Mouse (Mus musculus) ES-Bruce4 (cell line): ENCODE results near the gene Sorcs2. TPM values are rescaled to one million over a fixed set of nuclear protein-coding genes. Genes with fewer than 3 reads are reported as not detected.

Experiments
- H3K27ac ChIP-seq: 2 replicates; pipeline ENCODE4 v1.5.1; 2012; ENCODE audit warnings: low read length, inconsistent platforms; ENCODE audit not compliant: insufficient read depth
- H3K27me3 ChIP-seq: 2 replicates; pipeline ENCODE4 v1.6.1; 2012; ENCODE audit warnings: mild to moderate bottlenecking, low read length, inconsistent platforms; ENCODE audit not compliant: control insufficient read depth, poor library complexity, insufficient read depth, severe bottlenecking
- H3K36me3 ChIP-seq: 2 replicates; pipeline ENCODE4 v1.6.1; 2012; ENCODE audit warnings: inconsistent platforms, mild to moderate bottlenecking, low read length, moderate library complexity; ENCODE audit not compliant: control insufficient read depth, poor library complexity, insufficient read depth, severe bottlenecking
- H3K4me1 ChIP-seq: one replicate; pipeline ENCODE4 v1.8.1; 2011; ENCODE audit warnings: low read length; ENCODE audit not compliant: control insufficient read depth, insufficient read depth
- H3K4me3 ChIP-seq: 2 replicates; pipeline ENCODE4 v1.5.1; 2011; ENCODE audit warnings: low read depth, mild to moderate bottlenecking, low read length
- H3K9ac ChIP-seq: 2 replicates; pipeline ENCODE4 v1.6.1; 2012; ENCODE audit warnings: low read depth, mild to moderate bottlenecking, inconsistent platforms; ENCODE audit not compliant: poor library complexity, severe bottlenecking
- H3K9me3 ChIP-seq: replicated peaks from 2 replicates; pipeline ENCODE4 v1.6.1; 2012; ENCODE audit warnings: mild to moderate bottlenecking, low read length, inconsistent platforms; ENCODE audit not compliant: control insufficient read depth, poor library complexity, insufficient read depth, severe bottlenecking
- CTCF ChIP-seq: IDR thresholded peaks from one replicate; pipeline ENCODE4 v1.8.1; 2011; ENCODE audit warnings: low read depth, low read length
- EP300 ChIP-seq: IDR thresholded peaks from 2 replicates; pipeline ENCODE4 v1.6.1; 2011; ENCODE audit warnings: low read depth, low read length; ENCODE audit not compliant: insufficient read depth
- POLR2A ChIP-seq: IDR thresholded peaks from one replicate; pipeline ENCODE4 v1.8.1; 2011; ENCODE audit warnings: low read length; ENCODE audit not compliant: insufficient read depth
- polyA plus RNA-seq: library from polyadenylated mRNA; stranded (reverse); fragments of >200 nt; gene quantifications from 2 replicates; pipeline ENCODE4 v1.2.4, GENCODE M21; 2011; ENCODE audit warnings: low read depth; ENCODE audit not compliant: missing spikeins, insufficient read depth, insufficient read length

Sorcs2 gene
- polyA plus RNA-seq, 1 experiment: 1.2 TPM

DNA sequence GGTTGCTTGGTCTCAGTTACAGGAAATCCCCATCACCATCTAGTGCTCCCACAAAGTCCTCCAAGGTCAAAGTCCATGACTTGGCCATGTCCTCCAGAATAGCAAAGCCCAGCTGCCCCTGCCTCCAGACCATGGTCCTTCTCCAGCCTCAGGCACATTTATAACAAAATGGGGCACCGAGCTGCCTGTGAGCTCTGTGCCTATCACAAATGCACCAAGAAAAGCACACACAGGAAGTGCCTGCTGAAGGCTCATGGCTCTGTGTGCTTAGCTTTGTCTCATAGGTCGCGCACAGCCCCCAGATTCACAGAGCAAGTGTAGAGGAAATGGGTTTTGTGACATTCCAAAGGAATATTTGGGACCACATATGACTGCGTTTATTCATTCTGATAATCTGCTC is 39.8 kb downstream of the Sorcs2 start:
- Histone ChIP-seq H3K4me1 (no peaks in the 10 kb centered on the region), H3K27me3 (no peaks in the 10 kb centered on the region), H3K9ac (no peak overlapping the region)

DNA sequence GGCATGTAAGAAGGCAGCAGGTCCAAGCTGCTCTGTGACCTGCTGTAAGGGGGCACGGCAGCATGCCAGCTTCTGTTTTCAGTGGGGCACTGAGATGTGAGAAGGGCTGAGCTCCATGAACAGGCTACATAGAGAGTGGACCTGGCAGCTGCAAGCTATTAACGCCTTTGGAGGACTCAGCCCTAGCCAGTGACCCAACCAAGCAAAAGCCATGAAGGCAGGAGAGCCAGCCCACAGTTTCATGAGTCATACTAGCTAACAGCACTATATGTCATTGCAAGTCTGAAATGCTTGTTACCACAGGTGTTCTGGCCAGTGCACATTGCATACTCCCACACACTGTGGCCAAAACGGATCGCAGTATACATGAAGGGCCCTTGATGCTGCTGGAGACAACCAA is 41.3 kb downstream of the Sorcs2 start:
- H3K9ac ChIP-seq: no peak overlapping the region

More for the DNA sequence above, 39.8 kb downstream of the Sorcs2 start:
- Histone ChIP-seq H3K27ac (no peak overlapping the region), H3K36me3 (no peaks in the 10 kb centered on the region), H3K4me3 (no peak overlapping the region), H3K9me3 (no peaks in the 10 kb centered on the region)
- TF ChIP-seq POLR2A (no peak), EP300 (no peak), CTCF (no peak)

DNA sequence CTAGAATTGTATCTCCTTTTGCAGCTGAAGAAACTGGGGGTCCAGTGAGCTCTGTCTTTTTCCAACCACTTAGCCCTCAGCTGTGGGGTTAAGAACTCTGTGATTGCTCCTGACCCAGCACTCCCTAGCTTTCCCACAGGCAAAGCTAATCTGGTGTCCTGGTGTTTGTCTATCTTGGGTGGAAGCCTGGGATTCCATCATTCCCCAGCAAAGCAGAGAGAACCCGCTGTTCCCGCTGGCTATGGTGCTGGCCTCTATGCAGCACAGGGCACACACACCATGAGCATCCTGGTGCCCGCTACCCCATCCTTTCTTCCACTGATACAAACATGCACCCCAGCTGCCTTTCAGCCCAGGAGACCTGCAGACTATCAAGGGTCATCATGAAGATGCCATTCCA is 42.3 kb downstream of the Sorcs2 start:
- Histone ChIP-seq H3K9me3 (no peaks in the 10 kb centered on the region), H3K9ac (no peak overlapping the region), H3K4me3 (no peak overlapping the region), H3K36me3 (no peaks in the 10 kb centered on the region), H3K27ac (no peak overlapping the region), H3K27me3 (no peaks in the 10 kb centered on the region), H3K4me1 (no peaks in the 10 kb centered on the region)
- TF ChIP-seq CTCF (no peak), EP300 (no peak), POLR2A (no peak)

More for the DNA sequence above, 41.3 kb downstream of the Sorcs2 start:
- no peaks in the 10 kb centered on the region for H3K36me3 ChIP-seq
- no peaks in the 10 kb centered on the region for H3K9me3 ChIP-seq
- no peak overlapping the region for H3K27ac ChIP-seq
- H3K4me1 ChIP-seq: no peaks in the 10 kb centered on the region
- H3K4me3 ChIP-seq: no peak overlapping the region
- no peaks in the 10 kb centered on the region for H3K27me3 ChIP-seq
- TF ChIP-seq CTCF: no peak
- no peak for TF ChIP-seq EP300
- no peak for TF ChIP-seq POLR2A

DNA sequence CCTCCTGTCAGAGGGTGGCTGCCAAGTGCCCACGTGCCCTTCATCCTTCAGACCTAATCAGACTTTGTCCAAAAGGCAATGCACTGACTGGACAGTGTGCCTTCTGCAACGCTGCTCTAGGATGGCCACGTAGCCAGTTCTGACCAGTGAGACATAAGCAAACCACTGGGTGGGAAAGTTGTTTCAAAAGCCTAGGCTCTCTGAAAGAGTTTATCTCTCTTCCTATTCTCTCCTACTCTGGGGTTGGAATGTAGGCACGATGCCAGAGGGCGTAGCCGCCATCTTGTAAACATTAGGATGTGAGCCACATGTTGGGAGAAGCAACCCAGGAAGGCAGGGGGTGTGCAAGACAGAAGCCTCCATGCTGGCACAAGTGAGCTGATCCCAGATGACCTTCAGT is 44.3 kb downstream of the Sorcs2 start:
- H3K36me3 ChIP-seq: no peaks in the 10 kb centered on the region
- no peak overlapping the region for H3K9ac ChIP-seq
- no peaks in the 10 kb centered on the region for H3K9me3 ChIP-seq
- TF ChIP-seq CTCF (no peak), EP300 (no peak), POLR2A (no peak)
- H3K27ac ChIP-seq: no peak overlapping the region
- H3K27me3 ChIP-seq: no peaks in the 10 kb centered on the region
- no peak overlapping the region for H3K4me3 ChIP-seq
- H3K4me1 ChIP-seq: no peaks in the 10 kb centered on the region

DNA sequence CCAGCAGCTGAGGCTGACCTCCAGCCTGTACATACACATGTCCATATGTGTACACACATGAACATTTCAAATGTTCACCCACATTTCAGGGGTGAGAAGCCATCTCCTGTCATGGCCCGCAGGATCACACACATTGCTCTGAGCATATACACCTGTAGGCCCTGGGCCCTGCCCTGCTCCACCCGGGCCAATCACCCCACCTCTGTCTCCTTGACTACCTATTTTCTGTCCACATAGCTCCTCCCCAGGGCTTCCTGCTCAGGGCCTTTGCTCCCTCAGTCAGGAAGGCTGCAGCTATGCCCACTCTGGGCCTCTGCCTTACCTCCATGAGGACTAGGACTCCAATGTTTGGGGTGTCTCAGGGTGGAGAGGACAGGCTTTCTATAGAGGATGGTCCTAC is 44.7 kb downstream of the Sorcs2 start:
- no peaks in the 10 kb centered on the region for H3K27me3 ChIP-seq
- no peak overlapping the region for H3K4me3 ChIP-seq
- H3K9ac ChIP-seq: no peak overlapping the region
- TF ChIP-seq CTCF (no peak), EP300 (no peak), POLR2A (no peak)
- H3K27ac ChIP-seq: no peak overlapping the region
- H3K36me3 ChIP-seq: no peaks in the 10 kb centered on the region
- no peaks in the 10 kb centered on the region for H3K4me1 ChIP-seq
- no peaks in the 10 kb centered on the region for H3K9me3 ChIP-seq

DNA sequence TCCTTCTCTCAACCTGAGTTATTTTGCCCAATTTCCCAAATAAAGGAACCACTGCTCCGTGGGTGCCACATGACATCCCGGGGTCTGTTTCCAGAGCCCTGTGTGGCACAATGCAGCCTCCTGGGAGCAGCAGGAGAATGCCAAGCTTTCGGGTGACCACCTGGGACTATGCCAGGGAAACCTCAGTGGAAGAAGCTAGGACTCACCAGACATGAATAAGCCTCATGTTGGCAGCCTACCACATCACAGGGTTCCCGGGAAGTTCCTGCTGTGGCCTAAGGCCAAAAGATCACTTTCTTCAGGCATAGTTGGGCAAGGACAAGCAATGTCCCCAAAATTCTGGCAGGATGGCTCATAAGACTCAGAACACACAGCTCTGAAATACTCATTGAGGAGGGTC is 51.2 kb downstream of the Sorcs2 start:
- TF ChIP-seq POLR2A (no peak), EP300 (no peak), CTCF (no peak)
- no peak overlapping the region for H3K9ac ChIP-seq
- no peak overlapping the region for H3K27ac ChIP-seq
- no peaks in the 10 kb centered on the region for H3K4me1 ChIP-seq
- no peaks in the 10 kb centered on the region for H3K27me3 ChIP-seq
- H3K4me3 ChIP-seq: no peak overlapping the region
- no peaks in the 10 kb centered on the region for H3K36me3 ChIP-seq
- no peaks in the 10 kb centered on the region for H3K9me3 ChIP-seq
